Mouse (Mus musculus) 3T3-L1 (cell line): ENCODE data around the gene Synj2.
A peak's percentile ranks its signal among the peaks of the same experiment; 100 is the strongest.

ENCODE experiments used
- DNase-seq: peaks from one replicate; pipeline ENCODE4 v3.0.0-alpha.2; 2015; ENCODE audit warnings: low read depth, low spot score

Synj2 gene

GRCm38 (mm10) chr17:5935680-5936079 is 5.4 kb upstream of the Synj2 start:
- DNase-seq, result peak; percentile 73

- DNase-seq, result no peak
Observed at GRCm38 (mm10) chr17:5936276-5936675, 4.8 kb upstream of the Synj2 start.

DNA sequence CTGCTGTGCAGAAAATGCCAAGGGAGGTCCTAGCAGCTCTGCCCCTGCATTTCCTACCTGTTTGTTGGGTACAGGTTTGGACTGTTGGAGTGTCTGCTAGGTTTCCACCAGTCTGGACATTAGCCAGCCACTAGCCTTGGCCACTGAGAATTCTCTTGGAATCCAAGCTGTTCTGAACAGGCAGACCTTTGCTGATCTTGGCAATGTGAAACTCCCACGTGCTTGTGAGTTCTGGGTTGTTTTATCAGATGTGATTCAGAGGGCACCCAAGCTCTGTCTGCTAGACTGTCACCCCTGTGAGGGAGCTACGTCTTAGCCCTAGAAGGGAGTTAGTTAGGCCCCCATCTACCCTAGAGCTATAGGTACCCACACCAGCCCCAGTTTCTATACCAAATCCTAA is 3.6 kb upstream of the Synj2 start:
- DNase-seq, result no peak

- no peak for DNase-seq
Observed at GRCm38 (mm10) chr17:5939871-5940270, 1.2 kb upstream of the Synj2 start.

DNA sequence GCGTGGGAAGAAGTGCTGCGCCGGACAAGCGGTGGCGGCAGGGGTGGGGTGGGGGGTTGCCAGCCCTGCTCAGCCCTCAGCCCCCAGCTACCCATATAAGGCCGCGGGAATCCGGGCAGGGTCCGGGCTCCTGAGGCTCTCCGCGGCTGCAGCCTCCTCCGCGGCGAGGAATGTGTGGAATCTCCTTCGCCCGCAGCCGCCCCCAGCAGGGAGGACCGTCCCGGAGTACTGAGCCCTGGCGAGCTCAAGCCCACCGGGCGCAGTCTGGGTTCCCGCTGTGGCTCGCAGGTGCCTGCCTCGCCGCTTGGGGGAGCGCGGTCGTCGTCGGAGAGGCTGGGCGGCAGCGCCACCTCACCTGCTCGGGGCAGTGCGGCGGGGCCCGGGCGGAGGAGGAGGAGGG is 288 bp upstream of the Synj2 start:
- peak; percentile 69 for DNase-seq

- peak; percentile 47 for DNase-seq
Observed at GRCm38 (mm10) chr17:5942156-5942555, 1.1 kb downstream of the Synj2 start.

GRCm38 (mm10) chr17:5943053-5943452 is 2.0 kb downstream of the Synj2 start:
- DNase-seq, result no peak

DNA sequence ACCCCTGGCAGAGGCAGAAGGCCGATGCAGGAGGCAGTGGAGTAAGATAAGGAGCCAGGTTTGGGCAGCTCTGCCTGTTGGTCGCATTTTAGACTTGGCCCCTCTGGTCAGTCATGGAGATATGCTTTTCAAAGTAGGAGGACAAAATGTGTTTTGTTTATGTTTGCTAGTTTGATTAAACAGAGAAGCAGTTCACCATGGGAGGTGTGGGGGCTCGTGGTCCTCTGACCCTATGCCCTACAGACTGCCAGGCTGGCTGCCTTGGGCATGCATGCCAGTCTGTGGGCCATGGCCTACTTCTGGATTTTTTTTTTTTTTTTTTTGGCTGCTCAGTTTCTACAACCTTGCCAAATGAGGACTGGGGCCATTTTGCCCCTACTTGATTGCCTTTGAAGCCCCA is 6.0 kb downstream of the Synj2 start:
- no peak for DNase-seq

DNA sequence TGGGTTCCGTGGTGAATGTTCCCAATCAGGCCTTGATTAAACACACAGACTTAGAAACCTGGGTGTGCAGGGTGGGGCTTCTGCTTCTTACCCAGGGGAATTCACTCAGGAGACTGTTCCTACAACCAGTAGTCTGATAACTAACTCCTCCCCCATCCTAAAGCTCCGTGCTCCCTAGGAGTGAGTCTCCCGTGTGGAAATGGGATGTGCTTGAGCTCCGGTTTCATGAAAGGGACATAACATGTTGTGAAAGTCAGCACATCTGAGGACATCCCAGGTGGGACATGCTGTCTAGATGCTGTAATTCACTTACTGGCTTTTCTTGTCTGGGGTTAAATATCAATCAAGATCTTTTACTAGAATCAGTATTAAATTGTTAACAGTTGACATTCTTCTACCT is 11.4 kb downstream of the Synj2 start:
- no peak for DNase-seq

GRCm38 (mm10) chr17:5956350-5957000 is 15.4 kb downstream of the Synj2 start:
- no peak for DNase-seq

- peak; percentile 84 for DNase-seq
Observed at GRCm38 (mm10) chr17:5957097-5957496, 16.0 kb downstream of the Synj2 start.

DNA sequence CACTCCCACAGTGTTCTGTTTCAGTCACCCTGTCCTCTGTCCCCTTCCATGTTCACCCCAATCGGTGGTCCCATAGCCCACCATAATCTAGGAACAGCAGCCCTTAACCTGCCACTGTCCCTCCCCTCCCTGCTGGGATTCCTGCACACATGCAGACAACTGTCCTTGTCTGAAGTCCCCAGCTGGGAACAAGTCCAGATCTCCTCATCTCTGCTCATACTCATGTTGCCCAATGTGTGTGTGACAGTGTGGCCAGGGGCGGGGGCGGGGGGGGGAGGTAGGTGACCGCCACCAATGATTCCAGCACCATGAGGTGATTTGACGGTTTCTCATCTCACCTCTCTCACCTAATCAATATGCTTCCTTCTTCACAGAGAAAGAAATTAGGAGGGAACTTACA is 17.1 kb downstream of the Synj2 start:
- DNase-seq, result no peak

- DNase-seq, result no peak
Observed at GRCm38 (mm10) chr17:5958636-5959035, 17.6 kb downstream of the Synj2 start.

GRCm38 (mm10) chr17:5959096-5959495 is 18.0 kb downstream of the Synj2 start:
- DNase-seq, result no peak

GRCm38 (mm10) chr17:5959802-5960201 is 18.7 kb downstream of the Synj2 start:
- DNase-seq, result no peak

DNA sequence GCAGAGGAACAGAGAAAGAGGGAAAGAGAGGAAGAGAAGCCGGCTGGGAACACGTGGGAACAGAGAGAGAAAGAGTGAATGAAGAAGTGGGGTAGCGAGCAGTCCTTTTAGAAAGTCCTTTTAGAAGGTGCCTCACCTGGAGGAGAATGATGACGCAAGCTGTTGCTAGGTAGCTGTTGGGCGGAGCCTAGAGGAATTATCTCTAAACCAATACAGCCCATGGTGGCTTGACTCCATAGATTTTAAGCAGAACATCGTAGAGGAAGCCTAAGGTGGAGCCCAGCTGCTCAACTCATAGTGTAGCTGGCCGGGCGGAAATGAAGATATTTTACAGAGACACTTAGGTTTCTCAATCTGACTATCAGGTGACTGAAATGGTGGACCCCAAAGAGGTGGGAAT is 22.7 kb downstream of the Synj2 start:
- DNase-seq, result no peak

GRCm38 (mm10) chr17:5965084-5965781 is 24.2 kb downstream of the Synj2 start:
- DNase-seq, result no peak

DNA sequence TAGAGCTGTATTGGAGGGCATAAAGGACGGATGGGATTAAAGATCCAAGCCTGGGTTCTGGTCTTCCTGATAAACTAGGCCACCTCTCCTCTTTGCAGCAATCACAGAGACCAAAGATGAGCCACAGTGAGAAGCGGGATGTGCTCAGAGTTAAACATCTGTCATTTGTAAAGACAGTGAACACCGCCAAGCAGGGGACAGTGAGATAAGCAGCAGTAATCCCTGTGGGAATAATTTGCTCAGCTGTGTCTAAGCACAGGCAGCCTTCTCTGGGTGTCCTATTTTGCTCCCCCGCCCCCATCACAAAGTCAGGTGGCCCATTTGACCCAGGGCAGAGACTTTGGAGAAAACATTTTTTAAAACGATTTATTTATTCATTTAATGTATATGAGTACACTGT is 25.6 kb downstream of the Synj2 start:
- DNase-seq, result no peak

DNA sequence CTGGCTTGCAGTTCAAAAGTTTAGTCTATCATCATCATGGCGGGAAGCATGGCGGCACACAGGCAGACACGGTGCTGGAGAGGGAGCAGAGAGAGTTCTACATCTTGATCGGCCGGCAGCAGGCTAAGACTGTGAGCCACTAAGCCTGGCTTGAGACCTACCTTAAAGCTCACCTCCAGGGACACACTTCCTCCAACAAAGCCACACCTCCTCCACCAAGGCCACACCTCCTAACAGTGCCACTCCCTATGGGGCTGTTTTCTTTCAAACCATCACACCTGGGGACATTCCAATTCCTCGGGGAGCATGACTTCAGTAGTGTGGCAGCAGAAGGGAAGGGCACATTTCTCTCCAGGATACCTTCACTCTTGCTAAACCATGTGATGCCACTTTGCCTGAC is 27.5 kb downstream of the Synj2 start:
- DNase-seq, result no peak

DNA sequence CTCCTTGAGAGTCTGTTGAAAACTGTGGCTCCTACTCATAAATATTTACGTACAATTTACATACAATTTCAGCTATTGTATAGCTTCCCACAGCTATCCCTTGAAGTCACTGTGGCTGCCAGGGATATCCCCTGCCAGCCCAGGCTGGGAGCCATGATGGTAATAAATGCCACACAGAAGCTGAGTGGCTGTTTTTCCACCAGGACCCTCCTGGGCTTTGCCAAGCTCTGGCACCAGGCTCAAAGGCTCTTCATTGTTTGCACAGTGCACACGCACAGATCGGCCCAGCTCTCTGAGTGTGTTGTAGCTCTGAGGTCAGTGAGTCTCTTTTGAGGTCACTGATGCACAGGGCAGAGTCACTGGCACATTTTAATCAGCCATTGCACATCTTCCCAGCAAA is 28.2 kb downstream of the Synj2 start:
- DNase-seq, result no peak

DNA sequence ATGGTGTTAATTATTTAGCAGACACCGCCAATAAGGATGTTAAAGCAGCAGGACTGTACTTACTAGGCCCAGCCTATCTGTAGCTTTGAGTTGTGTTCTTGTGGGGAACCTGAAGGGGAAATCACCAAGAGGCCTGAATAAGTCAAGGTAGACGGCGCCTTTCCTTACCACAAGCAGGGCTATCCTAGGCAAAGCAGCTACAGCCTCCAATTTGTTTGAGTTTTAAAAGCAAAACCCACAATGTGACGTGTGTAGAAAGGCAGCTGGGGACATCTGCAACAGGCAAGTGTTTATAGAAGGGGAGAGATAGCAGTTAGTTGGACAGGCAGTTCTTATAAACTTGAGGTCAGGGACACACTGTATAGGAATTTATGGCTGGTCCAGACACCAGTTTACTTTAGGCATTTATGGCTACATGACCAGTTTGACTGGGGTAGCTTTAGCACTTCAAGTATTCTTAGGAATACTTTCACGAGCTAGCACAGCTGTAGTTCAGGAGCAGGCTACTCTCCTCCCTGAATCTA is 29.3 kb downstream of the Synj2 start:
- no peak for DNase-seq

DNA sequence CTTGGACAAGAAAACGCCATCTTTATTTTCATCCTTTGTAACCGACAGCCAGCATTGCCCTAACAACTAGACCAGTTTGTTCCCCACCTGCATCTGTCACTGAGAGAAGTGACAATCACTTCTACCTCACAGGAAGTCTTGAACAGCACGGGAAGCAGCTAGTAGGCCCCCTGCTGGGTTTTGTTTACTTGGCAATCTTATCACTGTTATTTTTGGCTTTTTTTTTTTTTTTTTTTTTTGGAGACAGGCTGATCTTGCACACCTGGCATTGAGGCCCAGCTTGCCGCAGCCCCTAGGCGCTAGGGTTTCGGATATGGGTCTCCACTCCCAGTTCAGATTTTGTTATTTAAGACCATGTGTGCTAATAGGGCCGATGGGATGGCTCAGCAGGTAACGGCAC is 32.5 kb downstream of the Synj2 start:
- no peak for DNase-seq
